In the genomic region with DNA sequence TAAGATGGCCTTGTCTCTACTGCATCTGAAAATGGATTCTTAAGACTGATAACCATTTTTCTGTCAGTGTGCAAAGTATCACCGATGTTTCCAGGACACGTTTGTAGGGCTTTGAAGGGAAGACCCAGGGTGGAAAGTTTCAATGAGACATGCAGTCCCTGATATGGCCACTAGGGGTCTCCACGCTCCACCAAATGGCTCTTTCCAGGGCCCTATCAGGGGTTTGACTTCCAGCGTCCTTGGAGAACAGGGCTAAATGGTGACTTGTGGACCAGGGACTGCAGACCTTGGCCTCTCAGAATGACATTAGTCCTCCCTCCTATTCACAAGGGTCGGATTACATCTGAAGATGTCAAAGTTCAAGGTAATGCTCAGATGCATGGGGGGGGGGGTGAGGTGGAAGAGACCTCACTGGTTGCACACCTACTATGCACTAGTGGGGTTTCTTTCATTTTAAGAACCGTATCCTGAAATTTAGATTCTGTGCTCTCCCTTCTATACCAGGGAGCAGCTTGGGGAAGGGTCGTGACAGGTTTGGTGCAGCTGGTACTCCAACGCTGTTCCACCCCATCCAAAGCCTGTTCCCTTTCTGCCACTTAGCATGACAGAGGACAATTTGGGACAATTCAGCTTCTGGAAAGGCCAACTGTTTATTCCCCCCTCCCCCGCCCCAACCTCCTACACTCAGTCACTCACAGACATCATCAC, we compare ENCODE assay signal across 8 mouse cellular contexts. TPM values are rescaled to one million over a fixed set of nuclear protein-coding genes. Genes with fewer than 3 reads are reported as not detected.
DNase-seq lines count a peak whose midpoint lies in the region; ATAC-seq and TF ChIP-seq lines count a peak whose summit lies in the region.

No protein-coding gene starts in this region.

- peak; percentile 82 for ATAC-seq in common myeloid progenitor, adult 5-6 weeks (replicated peaks; ENCODE audit: low read depth, poor library complexity, severe bottlenecking)
- 0 out of 2 replicates have a peak, but pooled peaks have one; percentile 72 for ATAC-seq in limb, embryonic 11.5 days (ENCODE audit: insufficient number of reproducible peaks, low FRiP score, low TSS enrichment, low read depth)
- ATAC-seq in stomach, postnatal 0 days (ENCODE audit: low FRiP score, low TSS enrichment), result peak; percentile 67

- H3K36me3 ChIP-seq in limb, embryonic 11.5 days (ENCODE audit: control insufficient read depth, insufficient read depth, low read length), result no peaks in the 10 kb centered on the region
- no peaks in the 10 kb centered on the region for H3K36me3 ChIP-seq in stomach, postnatal 0 days (ENCODE audit: control insufficient read depth, insufficient read depth, low read length)

- H3K9ac ChIP-seq in limb, embryonic 11.5 days (ENCODE audit: low read length), result no peak overlapping the region
- no peak overlapping the region for H3K9ac ChIP-seq in stomach, postnatal 0 days (ENCODE audit: low read length)

- H3K4me2 ChIP-seq in limb, embryonic 11.5 days (ENCODE audit: low read depth, severe bottlenecking), result no peak overlapping the region
- H3K4me2 ChIP-seq in stomach, postnatal 0 days (replicated peaks; ENCODE audit: low read depth), result no peak overlapping the region

- no peak overlapping the region for H3K27ac ChIP-seq in limb, embryonic 11.5 days (replicated peaks; ENCODE audit: low read depth, low read length)
- H3K27ac ChIP-seq in stomach, postnatal 0 days (replicated peaks), result no peak overlapping the region

- WGBS in limb, embryonic 11.5 days, result 40% methylated on average over 9 of the region's 9 CpGs
- 45% methylated on average over 9 of the region's 9 CpGs for WGBS in stomach, postnatal 0 days

- no peak overlapping the region for H3K4me3 ChIP-seq in limb, embryonic 11.5 days (ENCODE audit: low read depth, low read length)
- no peak overlapping the region for H3K4me3 ChIP-seq in stomach, postnatal 0 days (ENCODE audit: low read depth, low read length)

- DNase-seq in 416B (ENCODE audit: low read depth), result peak; percentile 57
- DNase-seq in R1 (ENCODE audit: low read depth, low spot score), result peak; percentile 70
- DNase-seq in gastrocnemius, adult 8-10 months (ENCODE audit: low spot score in 2 of 2), result peak; percentile 11 to 19
- peak; percentile 28 to 58 for DNase-seq in kidney, adult 8-10 months
- DNase-seq in limb, embryonic 11.5 days (ENCODE audit: low spot score), result peak; percentile 85
- DNase-seq in naive thymus-derived CD4-positive, alpha-beta T cell, adult 2 months (ENCODE audit: low read depth), result peak; percentile 53
- DNase-seq in stomach, postnatal 0 days (ENCODE audit: low spot score), result peak; percentile 71

- TF ChIP-seq EP300 in stomach, postnatal 0 days (optimal IDR thresholded peaks at IDR 0.05), result no peak

- TF ChIP-seq CTCF in stomach, postnatal 0 days (IDR thresholded peaks at IDR 0.05; ENCODE audit: low read depth), result peak; percentile 96

- no peaks in the 10 kb centered on the region for H3K9me3 ChIP-seq in limb, embryonic 11.5 days (ENCODE audit: control insufficient read depth, low read length)
- no peaks in the 10 kb centered on the region for H3K9me3 ChIP-seq in stomach, postnatal 0 days (ENCODE audit: control insufficient read depth, low read length)

- H3K27me3 ChIP-seq in limb, embryonic 11.5 days (ENCODE audit: control insufficient read depth, insufficient read depth, low read length), result 0 out of 2 replicates have a peak, but pooled peaks cover 3% of the 10 kb centered on the region
- no peaks in the 10 kb centered on the region for H3K27me3 ChIP-seq in stomach, postnatal 0 days (ENCODE audit: control insufficient read depth, insufficient read depth, low read length)

- peaks cover 4% of the 10 kb centered on the region; the same call in 1 of the 2 replicates for H3K4me1 ChIP-seq in limb, embryonic 11.5 days (ENCODE audit: control insufficient read depth, insufficient read depth, low read length)
- H3K4me1 ChIP-seq in stomach, postnatal 0 days (replicated peaks; ENCODE audit: control insufficient read depth, insufficient read depth), result no peaks in the 10 kb centered on the region

RNA-seq across cellular contexts. Expression of gene Dagla, which starts 29.0 kb away (rescaled TPM):
- not detected in 2 replicates for total RNA-seq in common myeloid progenitor, adult 5-6 weeks (2017)
- total RNA-seq in gastrocnemius, adult 8-10 months (2022), result 10 to 100 TPM in 1 of 4 experiments, 1 to 10 TPM in 3; 7.9 to 10.7 (median 8.8) TPM
- 1.3 and 1.4 TPM in 2 replicates for polyA plus RNA-seq in limb, embryonic 11.5 days (2014; fragmentation: Nextera tagmentation; extraction: Ambion mirVana)
- polyA plus RNA-seq in stomach, postnatal 0 days (2015; fragmentation: Nextera tagmentation; extraction: Ambion mirVana), result 1.3 and 1.7 TPM in 2 replicates

RNA-seq across cellular contexts. Expression of gene Syt7, which starts 55.2 kb away (rescaled TPM):
- total RNA-seq in common myeloid progenitor, adult 5-6 weeks (2017), result not detected in 2 replicates
- total RNA-seq in gastrocnemius, adult 8-10 months (2022), result 1 to 10 TPM; 1.7 to 3.9 (median 2.8) TPM
- polyA plus RNA-seq in limb, embryonic 11.5 days (2014; fragmentation: Nextera tagmentation; extraction: Ambion mirVana), result 0.45 and 0.55 TPM in 2 replicates
- polyA plus RNA-seq in stomach, postnatal 0 days (2015; fragmentation: Nextera tagmentation; extraction: Ambion mirVana), result 2.7 and 4.3 TPM in 2 replicates

Comparison
In these comparisons a context has a peak if more than half of its experiments do, and no peak if none do; other contexts are left out.
1. DNase-seq: peak in every context shown above with its lines; median percentile 85 in limb, embryonic 11.5 days; 71 in stomach, postnatal 0 days; 70 in R1; 57 in 416B; 53 in naive thymus-derived CD4-positive, alpha-beta T cell, adult 2 months; 43 in kidney, adult 8-10 months; 15 in gastrocnemius, adult 8-10 months.